Mouse (Mus musculus) intestine, postnatal 0 days (tissue): Measurements from ENCODE around the gene Zfp316. TPM values are rescaled to one million over a fixed set of nuclear protein-coding genes. Genes with fewer than 3 reads are reported as not detected.

Source experiments
- ATAC-seq: fragments of 200-750 bp; cut with Nextera tagmentation; 2 replicates; pipeline ENCODE4 v1.8.0; 2017; ENCODE audit warnings: mild to moderate bottlenecking, moderate TSS enrichment, moderate library complexity
- H3K27ac ChIP-seq: fragments of 300-500 bp; sonication (generic); 2 replicates; pipeline ENCODE4 v1.5.1; 2014; ENCODE audit warnings: mild to moderate bottlenecking, low read depth, low read length, moderate library complexity
- H3K27me3 ChIP-seq: fragments of 300-500 bp; sonication (generic); replicated peaks from 2 replicates; pipeline ENCODE4 v1.6.1; 2014; ENCODE audit warnings: low read length, mixed read lengths; ENCODE audit not compliant: control insufficient read depth, insufficient read depth
- H3K36me3 ChIP-seq: fragments of 300-500 bp; sonication (generic); 2 replicates; pipeline ENCODE4 v1.6.1; 2014; ENCODE audit warnings: mild to moderate bottlenecking, moderate library complexity; ENCODE audit not compliant: control insufficient read depth, insufficient read depth
- H3K4me1 ChIP-seq: fragments of 300-500 bp; sonication (generic); replicated peaks from 2 replicates; pipeline ENCODE4 v1.6.1; 2014; ENCODE audit warnings: antibody characterized with exemption, low read length, mixed read lengths; ENCODE audit not compliant: control insufficient read depth, insufficient read depth
- H3K4me2 ChIP-seq: fragments of 300-500 bp; sonication (generic); replicated peaks from 2 replicates; pipeline ENCODE4 v1.6.1; 2014; ENCODE audit warnings: low read depth, mild to moderate bottlenecking, moderate library complexity
- H3K4me3 ChIP-seq: fragments of 300-500 bp; sonication (generic); 2 replicates; pipeline ENCODE4 v1.5.1; 2014; ENCODE audit warnings: low read depth, low read length
- H3K9ac ChIP-seq: fragments of 300-500 bp; sonication (generic); 2 replicates; pipeline ENCODE4 v1.6.1; 2014; ENCODE audit warnings: mild to moderate bottlenecking, low read depth, low read length
- H3K9me3 ChIP-seq: fragments of 300-500 bp; sonication (generic); 2 replicates; pipeline ENCODE4 v1.6.1; 2016; ENCODE audit warnings: mixed run types; ENCODE audit not compliant: control insufficient read depth
- CTCF ChIP-seq: sonication (generic); IDR thresholded peaks from 2 replicates; pipeline ENCODE4 v1.5.1; 2016; ENCODE audit warnings: low read depth, mild to moderate bottlenecking, control low read depth, antibody characterized with exemption, moderate library complexity
- WGBS: fragments of 180-500 bp; shearing (Covaris S2); extraction: QIAGEN DNeasy Blood & Tissue Kit; methylation state at CpG from one replicate; pipeline ENCODE4 v1.1.7; 2014; 5-methylcytosine and 5-hydroxymethylcytosine counted together
- polyA plus RNA-seq: library from polyadenylated mRNA; unstranded; fragments of >200 nt; fragmentation: Nextera tagmentation; extraction: Ambion mirVana; gene quantifications from 2 replicates; pipeline ENCODE4 v1.2.1, GENCODE M21; 2015

Gene Zfp316
- polyA plus RNA-seq, 1 experiment from 2014 or later, result 0.86 TPM

DNA sequence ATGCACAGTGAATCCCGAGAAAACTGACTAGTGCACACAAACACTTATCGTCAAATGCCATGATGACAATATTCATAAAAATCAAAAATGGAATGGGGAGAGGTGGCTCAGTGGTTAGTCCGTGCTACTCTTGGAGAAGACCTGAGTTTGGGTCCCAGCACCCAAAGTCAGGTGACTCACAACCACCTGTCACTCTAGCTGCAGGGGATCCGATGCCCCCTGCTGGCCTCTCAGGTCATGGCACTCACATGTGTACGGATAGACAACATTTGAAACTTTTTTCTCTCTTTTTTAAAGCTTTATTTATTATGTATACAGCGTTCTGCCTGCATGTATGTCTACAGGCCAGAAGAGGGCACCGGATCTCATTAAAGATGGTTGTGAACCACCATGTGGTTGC is 28.6 kb upstream of the Zfp316 start:
- no peak overlapping the region for H3K9ac ChIP-seq
- WGBS, result 91% methylated on average over 7 of the region's 7 CpGs
- no peak for ATAC-seq
- no peak overlapping the region for H3K4me2 ChIP-seq
- H3K4me3 ChIP-seq, result no peak overlapping the region
- H3K4me1 ChIP-seq, result no peaks in the 10 kb centered on the region
- H3K36me3 ChIP-seq, result peaks cover 26% of the 10 kb centered on the region
- H3K27ac ChIP-seq, result no peak overlapping the region
- peaks cover 11% of the 10 kb centered on the region for H3K27me3 ChIP-seq
- no peaks in the 10 kb centered on the region for H3K9me3 ChIP-seq
- peak; percentile 51 for TF ChIP-seq CTCF

GRCm38 (mm10) chr5:143297986-143298385 is 28.2 kb upstream of the Zfp316 start:
- no peak for ATAC-seq
- TF ChIP-seq CTCF, result no peak

GRCm38 (mm10) chr5:143295330-143295729 is 25.5 kb upstream of the Zfp316 start:
- TF ChIP-seq CTCF, result no peak
- Histone ChIP-seq H3K9me3 (no peaks in the 10 kb centered on the region), H3K9ac (no peak overlapping the region), H3K4me3 (no peak overlapping the region), H3K27ac (no peak overlapping the region), H3K4me2 (no peak overlapping the region), H3K4me1 (no peaks in the 10 kb centered on the region), H3K36me3 (peaks cover 10% of the 10 kb centered on the region), H3K27me3 (peaks cover 41% of the 10 kb centered on the region)
- ATAC-seq, result no peak
- WGBS, result 78% methylated on average over 2 of the region's 2 CpGs

More at GRCm38 (mm10) chr5:143297986-143298385, 28.2 kb upstream of the Zfp316 start:
- H3K4me1 ChIP-seq, result no peaks in the 10 kb centered on the region
- no peak overlapping the region for H3K27ac ChIP-seq
- H3K9me3 ChIP-seq, result no peaks in the 10 kb centered on the region
- H3K4me3 ChIP-seq, result no peak overlapping the region
- peaks cover 26% of the 10 kb centered on the region for H3K36me3 ChIP-seq
- H3K4me2 ChIP-seq, result no peak overlapping the region
- peaks cover 15% of the 10 kb centered on the region for H3K27me3 ChIP-seq
- H3K9ac ChIP-seq, result no peak overlapping the region
- 84% methylated on average over 9 of the region's 9 CpGs for WGBS

GRCm38 (mm10) chr5:143294862-143295261 is 25.0 kb upstream of the Zfp316 start:
- ATAC-seq, result no peak
- TF ChIP-seq CTCF, result peak; percentile 57
- WGBS, result 92% methylated on average over 3 of the region's 3 CpGs
- H3K9ac ChIP-seq, result no peak overlapping the region
- H3K4me3 ChIP-seq, result no peak overlapping the region
- no peak overlapping the region for H3K27ac ChIP-seq
- peaks cover 42% of the 10 kb centered on the region for H3K27me3 ChIP-seq
- H3K36me3 ChIP-seq, result peaks cover 5% of the 10 kb centered on the region; the same call in 1 of the 2 replicates
- no peak overlapping the region for H3K4me2 ChIP-seq
- H3K4me1 ChIP-seq, result no peaks in the 10 kb centered on the region
- H3K9me3 ChIP-seq, result no peaks in the 10 kb centered on the region

GRCm38 (mm10) chr5:143293404-143293803 is 23.6 kb upstream of the Zfp316 start, which contains the start of gene Zfp853:
Zfp853 (minus strand) TSS chr5:143293623.
- no peak for TF ChIP-seq CTCF
- no peak for ATAC-seq
- no peaks in the 10 kb centered on the region for H3K4me1 ChIP-seq
- peaks cover 55% of the 10 kb centered on the region for H3K27me3 ChIP-seq
- no peaks in the 10 kb centered on the region for H3K9me3 ChIP-seq
- WGBS, result 7% methylated on average over 28 of the region's 38 CpGs
- no peak within 1 kb of the TSS for H3K9ac ChIP-seq
- H3K27ac ChIP-seq, result no peak within 1 kb of the TSS
- H3K4me3 ChIP-seq, result peak within 1 kb of the TSS; percentile 34
- H3K4me2 ChIP-seq, result peak within 1 kb of the TSS; percentile 62
- H3K36me3 ChIP-seq, result no peaks in the 10 kb centered on the region

- WGBS, result under 1% methylated on average over 16 of the region's 19 CpGs
- Histone ChIP-seq H3K9ac (no peak overlapping the region), H3K36me3 (no peaks in the 10 kb centered on the region), H3K4me2 (peak overlapping the region; percentile 62), H3K4me1 (no peaks in the 10 kb centered on the region), H3K27ac (no peak overlapping the region), H3K9me3 (no peaks in the 10 kb centered on the region), H3K4me3 (peak overlapping the region; percentile 34), H3K27me3 (peaks cover 60% of the 10 kb centered on the region)
- no peak for TF ChIP-seq CTCF
- no peak for ATAC-seq
Measured at GRCm38 (mm10) chr5:143292879-143293278, 23.1 kb upstream of the Zfp316 start.

- 76% methylated on average over 9 of the region's 9 CpGs for WGBS
- no peak overlapping the region for H3K4me3 ChIP-seq
- no peak overlapping the region for H3K4me2 ChIP-seq
- no peak for ATAC-seq
- H3K27ac ChIP-seq, result no peak overlapping the region
- TF ChIP-seq CTCF, result no peak
- no peak overlapping the region for H3K9ac ChIP-seq
- H3K27me3 ChIP-seq, result peaks cover 69% of the 10 kb centered on the region
- H3K4me1 ChIP-seq, result no peaks in the 10 kb centered on the region
- no peaks in the 10 kb centered on the region for H3K36me3 ChIP-seq
- H3K9me3 ChIP-seq, result no peaks in the 10 kb centered on the region
Measured at GRCm38 (mm10) chr5:143289299-143289698, 19.5 kb upstream of the Zfp316 start.
